20 mouse cellular contexts compared by ENCODE assay signal in genomic region chr7:140094954-140095353, GRCm38 (mm10). TPM values are rescaled to one million over a fixed set of nuclear protein-coding genes. Genes with fewer than 3 reads are reported as not detected.
DNase-seq lines count a peak whose midpoint lies in the region; ATAC-seq lines count a peak whose summit lies in the region.
"Had no signal": no experiment of that assay in that cellular context is flagged by ENCODE, and none has a peak within 500 bp of the region (broad histone marks: within the 10 kb centered on the region; RNA-seq: fewer than 3 reads in every experiment).

No protein-coding gene starts in this region.

- H3K9ac ChIP-seq in heart, embryonic 14.5 days (ENCODE audit: low read length): no peak overlapping the region
- 0 out of 2 replicates have a peak overlapping the region, but pooled peaks have one; percentile 21 for H3K9ac ChIP-seq in embryonic facial prominence, embryonic 13.5 days
- H3K9ac ChIP-seq in forebrain, embryonic 15.5 days (replicated peaks): no peak overlapping the region
- no peak overlapping the region for H3K9ac ChIP-seq in hindbrain, embryonic 13.5 days
- H3K9ac ChIP-seq: liver, embryonic 13.5 days; midbrain, embryonic 15.5 days had no signal

- no peaks in the 10 kb centered on the region for H3K9me3 ChIP-seq in heart, embryonic 14.5 days (ENCODE audit: control insufficient read depth, low read length)
- no peaks in the 10 kb centered on the region for H3K9me3 ChIP-seq in embryonic facial prominence, embryonic 13.5 days
- no peaks in the 10 kb centered on the region for H3K9me3 ChIP-seq in forebrain, embryonic 15.5 days
- H3K9me3 ChIP-seq in hindbrain, embryonic 13.5 days: no peaks in the 10 kb centered on the region; the same call in 1 of the 2 replicates
- H3K9me3 ChIP-seq: liver, embryonic 13.5 days; midbrain, embryonic 15.5 days had no signal

- H3K27ac ChIP-seq in heart, embryonic 14.5 days (replicated peaks in 1 of 2; ENCODE audit: control insufficient read depth in 1 of 2, insufficient read depth in 1 of 2, low read depth in 2 of 2, low read length in 2 of 2): no peak overlapping the region
- no peak overlapping the region for H3K27ac ChIP-seq in embryonic facial prominence, embryonic 13.5 days
- H3K27ac ChIP-seq in forebrain, embryonic 15.5 days (replicated peaks): no peak overlapping the region
- no peak overlapping the region for H3K27ac ChIP-seq in hindbrain, embryonic 13.5 days
- H3K27ac ChIP-seq: hindbrain, postnatal 0 days; liver, embryonic 13.5 days; midbrain, embryonic 15.5 days had no signal

- no peak overlapping the region for H3K4me2 ChIP-seq in heart, embryonic 14.5 days (ENCODE audit: low read length)
- no peak overlapping the region for H3K4me2 ChIP-seq in embryonic facial prominence, embryonic 13.5 days
- H3K4me2 ChIP-seq in forebrain, embryonic 15.5 days (replicated peaks): no peak overlapping the region
- no peak overlapping the region for H3K4me2 ChIP-seq in hindbrain, embryonic 13.5 days
- H3K4me2 ChIP-seq: liver, embryonic 13.5 days; midbrain, embryonic 15.5 days had no signal

- peaks cover 9 to 10% of the 10 kb centered on the region in 2 experiments for H3K4me1 ChIP-seq in heart, embryonic 14.5 days (ENCODE audit: control insufficient read depth in 2 of 2, insufficient read depth in 2 of 2, low read length in 2 of 2)
- peaks cover 7% of the 10 kb centered on the region; the same call in 1 of the 2 replicates for H3K4me1 ChIP-seq in embryonic facial prominence, embryonic 13.5 days
- H3K4me1 ChIP-seq in forebrain, embryonic 15.5 days: no peaks in the 10 kb centered on the region
- no peaks in the 10 kb centered on the region for H3K4me1 ChIP-seq in hindbrain, embryonic 13.5 days (replicated peaks)
- H3K4me1 ChIP-seq: midbrain, embryonic 15.5 days had no signal

- peak; percentile 52; the same call in 1 of the 2 replicates for ATAC-seq in heart, embryonic 14.5 days (ENCODE audit: insufficient number of reproducible peaks, insufficient read depth, low FRiP score, low read depth)
- no peak for ATAC-seq in embryonic facial prominence, embryonic 13.5 days (ENCODE audit: insufficient number of reproducible peaks, insufficient read depth, low FRiP score, low TSS enrichment, low read depth)
- ATAC-seq in forebrain, embryonic 15.5 days (replicated peaks): no peak
- ATAC-seq in hindbrain, embryonic 13.5 days (ENCODE audit: low FRiP score): no peak
- ATAC-seq: forebrain, embryonic 14.5 days; hindbrain, postnatal 0 days; midbrain, embryonic 15.5 days had no signal

- DNase-seq in heart, adult 9 months (ENCODE audit: low spot score in 2 of 2): no peak
- peak; percentile 46 for DNase-seq in kidney, postnatal 10 days
- DNase-seq in kidney, adult 18-20 months: no peak
- peak; percentile 21 to 65 for DNase-seq in kidney, postnatal 25 days
- DNase-seq: adrenal gland, adult 2 months; cerebellum, postnatal 14 days; embryo, embryonic 11 days; gastrocnemius, postnatal 36 days; heart, postnatal 14 days; left cerebral cortex, postnatal 4 days; liver, embryonic 13.5 days; lung, postnatal 10 days; thymus, postnatal 14 days had no signal

- H3K27me3 ChIP-seq in heart, embryonic 14.5 days (ENCODE audit: control insufficient read depth, insufficient read depth, low read length): no peaks in the 10 kb centered on the region
- no peaks in the 10 kb centered on the region for H3K27me3 ChIP-seq in embryonic facial prominence, embryonic 13.5 days
- H3K27me3 ChIP-seq in forebrain, embryonic 15.5 days: no peaks in the 10 kb centered on the region
- no peaks in the 10 kb centered on the region for H3K27me3 ChIP-seq in hindbrain, embryonic 13.5 days
- H3K27me3 ChIP-seq: liver, embryonic 13.5 days; midbrain, embryonic 15.5 days had no signal

- no peak overlapping the region for H3K4me3 ChIP-seq in heart, embryonic 14.5 days (ENCODE audit: control insufficient read depth in 1 of 2, insufficient read depth in 1 of 2, low read depth in 1 of 2, low read length in 2 of 2)
- no peak overlapping the region for H3K4me3 ChIP-seq in embryonic facial prominence, embryonic 13.5 days
- no peak overlapping the region for H3K4me3 ChIP-seq in forebrain, embryonic 15.5 days
- H3K4me3 ChIP-seq in hindbrain, embryonic 13.5 days: no peak overlapping the region
- H3K4me3 ChIP-seq: liver, embryonic 13.5 days; midbrain, embryonic 15.5 days had no signal

- WGBS in heart, embryonic 14.5 days: 34% methylated on average over 5 of the region's 5 CpGs
- WGBS in embryonic facial prominence, embryonic 13.5 days: 56% methylated on average over 5 of the region's 5 CpGs
- 72% methylated on average over 5 of the region's 5 CpGs for WGBS in forebrain, embryonic 15.5 days
- 75% methylated on average over 5 of the region's 5 CpGs for WGBS in hindbrain, embryonic 13.5 days

- H3K36me3 ChIP-seq in heart, embryonic 14.5 days (ENCODE audit: control insufficient read depth, insufficient read depth, low read length): peaks cover 18% of the 10 kb centered on the region
- no peaks in the 10 kb centered on the region for H3K36me3 ChIP-seq in embryonic facial prominence, embryonic 13.5 days
- H3K36me3 ChIP-seq in forebrain, embryonic 15.5 days: no peaks in the 10 kb centered on the region
- H3K36me3 ChIP-seq in hindbrain, embryonic 13.5 days: peaks cover 5% of the 10 kb centered on the region
- H3K36me3 ChIP-seq: liver, embryonic 13.5 days; midbrain, embryonic 15.5 days had no signal

RNA-seq across cellular contexts. Expression of gene Prap1, which starts 1.8 kb away (rescaled TPM):
- 0.59 TPM in 1 of 2 replicates, not detected in the other for polyA plus RNA-seq in heart, embryonic 14.5 days (2014; fragmentation: Nextera tagmentation; extraction: Ambion mirVana)
- polyA plus RNA-seq in embryonic facial prominence, embryonic 13.5 days (2015; fragmentation: Nextera tagmentation; extraction: Ambion mirVana): 2.2 TPM in 1 of 2 replicates, not detected in the other
- polyA plus RNA-seq in forebrain, embryonic 15.5 days (2015; fragmentation: Nextera tagmentation; extraction: Ambion mirVana): not detected in 2 replicates
- not detected in 2 replicates for polyA plus RNA-seq in hindbrain, embryonic 13.5 days (2015; fragmentation: Nextera tagmentation; extraction: Ambion mirVana)
- polyA plus RNA-seq: adrenal gland, adult 2 months; forebrain, embryonic 14.5 days; hindbrain, postnatal 0 days; liver, embryonic 13.5 days; midbrain, embryonic 15.5 days had no signal

RNA-seq across cellular contexts. Expression of gene Fuom, which starts 7.3 kb away (rescaled TPM):
- 108 and 111 TPM in 2 replicates for polyA plus RNA-seq in heart, embryonic 14.5 days (2014; fragmentation: Nextera tagmentation; extraction: Ambion mirVana)
- 26.0 and 26.9 TPM in 2 replicates for polyA plus RNA-seq in embryonic facial prominence, embryonic 13.5 days (2015; fragmentation: Nextera tagmentation; extraction: Ambion mirVana)
- polyA plus RNA-seq in forebrain, embryonic 15.5 days (2015; fragmentation: Nextera tagmentation; extraction: Ambion mirVana): 18.5 and 18.9 TPM in 2 replicates
- polyA plus RNA-seq in hindbrain, embryonic 13.5 days (2015; fragmentation: Nextera tagmentation; extraction: Ambion mirVana): 27.9 and 30.4 TPM in 2 replicates

RNA-seq across cellular contexts. Expression of gene Caly, which starts 12.6 kb away (rescaled TPM):
- 0.20 and 0.42 TPM in 2 replicates for polyA plus RNA-seq in heart, embryonic 14.5 days (2014; fragmentation: Nextera tagmentation; extraction: Ambion mirVana)
- polyA plus RNA-seq in embryonic facial prominence, embryonic 13.5 days (2015; fragmentation: Nextera tagmentation; extraction: Ambion mirVana): 3.1 and 4.0 TPM in 2 replicates
- 108 and 117 TPM in 2 replicates for polyA plus RNA-seq in forebrain, embryonic 15.5 days (2015; fragmentation: Nextera tagmentation; extraction: Ambion mirVana)
- polyA plus RNA-seq in hindbrain, embryonic 13.5 days (2015; fragmentation: Nextera tagmentation; extraction: Ambion mirVana): 104 and 105 TPM in 2 replicates

RNA-seq across cellular contexts. Expression of gene Paox, which starts 20.6 kb away (rescaled TPM):
- 12.4 and 12.5 TPM in 2 replicates for polyA plus RNA-seq in heart, embryonic 14.5 days (2014; fragmentation: Nextera tagmentation; extraction: Ambion mirVana)
- 18.1 and 19.2 TPM in 2 replicates for polyA plus RNA-seq in embryonic facial prominence, embryonic 13.5 days (2015; fragmentation: Nextera tagmentation; extraction: Ambion mirVana)
- 7.5 and 8.6 TPM in 2 replicates for polyA plus RNA-seq in forebrain, embryonic 15.5 days (2015; fragmentation: Nextera tagmentation; extraction: Ambion mirVana)
- 10.0 and 11.8 TPM in 2 replicates for polyA plus RNA-seq in hindbrain, embryonic 13.5 days (2015; fragmentation: Nextera tagmentation; extraction: Ambion mirVana)

RNA-seq across cellular contexts. Expression of gene Echs1, which starts 21.3 kb away (rescaled TPM):
- 220 and 227 TPM in 2 replicates for polyA plus RNA-seq in heart, embryonic 14.5 days (2014; fragmentation: Nextera tagmentation; extraction: Ambion mirVana)
- polyA plus RNA-seq in embryonic facial prominence, embryonic 13.5 days (2015; fragmentation: Nextera tagmentation; extraction: Ambion mirVana): 170 and 172 TPM in 2 replicates
- 112 and 120 TPM in 2 replicates for polyA plus RNA-seq in forebrain, embryonic 15.5 days (2015; fragmentation: Nextera tagmentation; extraction: Ambion mirVana)
- polyA plus RNA-seq in hindbrain, embryonic 13.5 days (2015; fragmentation: Nextera tagmentation; extraction: Ambion mirVana): 123 and 125 TPM in 2 replicates

Comparison
In these comparisons a context has a peak if more than half of its experiments do, and no peak if none do; other contexts are left out.
1. DNase-seq: peak in kidney, postnatal 10 days (single experiment) and kidney, postnatal 25 days (2 of 2); none in heart, adult 9 months (0 of 2) and kidney, adult 18-20 months (single experiment).
2. RNA of gene Caly, which starts 12.6 kb away (polyA plus RNA-seq): 108 to 117 TPM in forebrain, embryonic 15.5 days and 104 to 105 TPM in hindbrain, embryonic 13.5 days; 3.1 to 4.0 TPM in embryonic facial prominence, embryonic 13.5 days and 0.20 to 0.42 TPM in heart, embryonic 14.5 days; every median in the first group is over 10 times any median in the second.